Mouse (Mus musculus) G1E (cell line): ENCODE data around the gene Cebpe.

Source experiments
- CTCF ChIP-seq: IDR thresholded peaks from 2 replicates; pipeline ENCODE4 v1.5.1; 2012; ENCODE audit warnings: low read depth, low read length, inconsistent platforms, mixed read lengths
- GATA1 ChIP-seq: IDR thresholded peaks from 2 replicates; pipeline ENCODE4 v1.6.1; 2012; ENCODE audit warnings: borderline replicate concordance, low read length, inconsistent platforms, mixed read lengths
- TAL1 ChIP-seq: conservative IDR thresholded peaks from 2 replicates; pipeline ENCODE4 v1.6.1; 2012; ENCODE audit warnings: low read depth, low read length, inconsistent platforms, mixed read lengths

DNA sequence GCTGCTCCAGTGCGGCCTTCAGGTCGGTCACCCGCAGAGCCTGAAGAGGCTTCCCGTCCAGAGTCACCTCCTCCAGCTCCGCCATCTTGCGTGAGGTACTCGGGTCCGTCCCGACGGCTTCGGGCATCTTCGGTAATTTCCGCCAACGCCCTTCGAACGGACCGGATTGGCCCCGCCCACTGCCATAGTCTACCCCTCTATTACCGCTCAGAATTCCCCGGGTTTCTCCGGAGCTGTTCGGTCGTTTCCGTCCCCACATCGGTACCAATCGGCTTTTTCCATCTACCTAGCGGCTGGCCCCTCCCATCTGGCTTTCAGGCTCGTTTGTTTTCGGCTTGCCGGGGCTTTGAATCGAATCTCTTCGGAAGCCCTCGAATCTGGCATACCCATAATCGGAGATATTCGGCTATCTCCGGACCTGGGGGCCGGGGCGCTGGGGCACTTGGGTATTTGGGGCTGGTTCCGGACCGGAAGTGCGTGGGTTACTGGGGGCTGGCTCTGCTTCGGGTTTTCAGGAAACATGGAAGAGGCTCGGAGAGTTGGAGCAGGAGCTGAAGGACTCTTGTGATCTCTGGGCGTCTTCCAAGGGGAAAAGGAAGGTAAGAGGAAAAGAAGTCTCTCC, 25.3 kb downstream of the Cebpe start, which contains the start of gene Acin1:
- no peak for TF ChIP-seq CTCF
- no peak for TF ChIP-seq GATA1
- no peak for TF ChIP-seq TAL1
